In genomic region chr4:47222146-47222545, GRCm38 (mm10) we compare ENCODE assay signal across 18 mouse cellular contexts. TPM values are rescaled to one million over a fixed set of nuclear protein-coding genes. Genes with fewer than 3 reads are reported as not detected.
"Had no signal": no experiment of that assay in that cellular context is flagged by ENCODE, and none has a peak within 500 bp of the region (broad histone marks: within the 10 kb centered on the region; RNA-seq: fewer than 3 reads in every experiment).

No protein-coding gene starts in this region.

- H3K36me3 ChIP-seq: midbrain, embryonic 10.5 days; midbrain, embryonic 12.5 days; neural tube, embryonic 13.5 days; neural tube, embryonic 15.5 days had no signal

- H3K4me3 ChIP-seq: midbrain, embryonic 10.5 days; midbrain, embryonic 12.5 days; myocyte; neural tube, embryonic 13.5 days; neural tube, embryonic 15.5 days had no signal

- H3K9ac ChIP-seq: lung, embryonic 14.5 days; midbrain, embryonic 12.5 days; neural tube, embryonic 13.5 days; neural tube, embryonic 15.5 days had no signal

- DNase-seq: lung, embryonic 14.5 days; lung, postnatal 10 days; lung, postnatal 4 days; midbrain, embryonic 14.5 days; retina, postnatal 1 day; right cerebral cortex, adult 18-20 months; right cerebral cortex, postnatal 25 days; right cerebral cortex, postnatal 4 days; spleen, adult 18-20 months; thymus, adult 18-20 months; thymus, postnatal 14 days; thymus, postnatal 36 days had no signal

- H3K27me3 ChIP-seq: midbrain, embryonic 12.5 days; neural tube, embryonic 13.5 days; neural tube, embryonic 15.5 days had no signal

- H3K27ac ChIP-seq: midbrain, embryonic 10.5 days; midbrain, embryonic 12.5 days; neural tube, embryonic 13.5 days; neural tube, embryonic 15.5 days had no signal

RNA-seq across cellular contexts. Expression of gene Col15a1, which starts 14.2 kb away (rescaled TPM):
- total RNA-seq: megakaryocyte-erythroid progenitor cell, adult 5-6 weeks had no signal
